Mouse (Mus musculus) spleen, adult 2 months (tissue): ENCODE results near the gene Usf2.

Source experiments
- CTCF ChIP-seq: fragments of 200-500 bp; IDR thresholded peaks from 2 replicates; pipeline ENCODE4 v1.5.1; 2011; ENCODE audit warnings: mild to moderate bottlenecking, inconsistent platforms; ENCODE audit not compliant: insufficient read depth, insufficient read length, insufficient replicate concordance; ENCODE audit errors: extremely low read depth
- POLR2A ChIP-seq: fragments of 200-500 bp; IDR thresholded peaks from 2 replicates; pipeline ENCODE4 v1.6.1; 2011; ENCODE audit warnings: low read depth, low read length, inconsistent platforms

DNA sequence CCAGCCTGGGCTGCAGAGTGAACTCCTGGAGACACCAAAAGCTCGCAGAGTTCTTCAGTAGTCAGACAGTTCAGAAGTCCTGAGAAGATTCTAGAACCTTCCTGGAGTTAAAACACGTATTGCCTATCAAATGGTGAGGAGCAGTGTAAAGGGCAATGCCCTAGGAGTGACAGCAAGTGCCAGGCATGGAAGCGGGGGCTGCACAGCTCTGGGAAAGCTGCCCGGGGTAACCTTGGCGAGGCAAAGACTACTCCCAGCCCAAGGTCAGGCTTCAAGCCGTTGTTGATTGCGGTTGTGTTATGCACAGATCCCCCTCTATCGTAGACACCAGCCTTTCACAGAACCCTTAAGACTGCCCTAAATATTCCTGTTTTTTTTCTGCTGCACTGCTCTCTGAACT is 12.0 kb upstream of the Usf2 start:
- no peak for TF ChIP-seq CTCF
- no peak for TF ChIP-seq POLR2A
